Mouse (Mus musculus): ENCODE data around the gene Sesn2. TPM values are rescaled to one million over a fixed set of nuclear protein-coding genes. Genes with fewer than 3 reads are reported as not detected.
A peak's percentile ranks its signal among the peaks of the same experiment; 100 is the strongest.

The Sesn2 gene
- polyA plus RNA-seq, 2 experiments, result 5.9 to 6.4 TPM

DNA sequence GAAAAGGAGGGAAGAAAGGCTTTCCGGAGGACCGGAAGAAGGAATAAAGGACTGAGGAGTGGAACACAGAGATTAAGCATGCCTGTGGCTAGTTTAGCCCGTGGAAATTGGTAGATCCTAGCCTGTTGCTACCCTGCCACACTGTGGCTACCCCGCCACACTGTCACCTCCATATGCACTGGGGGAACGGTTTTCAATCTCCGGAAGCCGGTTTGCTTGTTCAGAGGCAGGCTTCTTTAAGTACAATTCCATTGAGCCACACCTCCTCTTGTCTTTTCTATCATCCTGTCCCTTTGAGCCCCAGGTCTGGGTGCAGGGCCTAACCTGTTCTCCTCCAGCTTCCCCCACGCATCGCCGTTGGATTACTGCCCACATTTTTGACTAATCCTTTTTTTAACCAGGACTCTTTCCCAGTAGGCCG, 14.0 kb upstream of the Sesn2 start:
- Histone ChIP-seq H3K4me3 (replicated peaks; ENCODE audit: low read length) (no peak overlapping the region), H3K9ac (ENCODE audit: low read depth, low read length, severe bottlenecking) (no peak overlapping the region), H3K27me3 (ENCODE audit: control insufficient read depth, insufficient read depth, low read length) (no peaks in the 10 kb centered on the region), H3K9me3 (ENCODE audit: control insufficient read depth, low read length) (no peaks in the 10 kb centered on the region), H3K4me2 (replicated peaks; ENCODE audit: low read depth, low read length, severe bottlenecking) (no peak overlapping the region), H3K27ac (replicated peaks; ENCODE audit: low read depth, low read length) (no peak overlapping the region), H3K4me1 (ENCODE audit: control insufficient read depth, insufficient read depth, low read length) (peaks cover 6% of the 10 kb centered on the region; the same call in 1 of the 2 replicates), H3K36me3 (ENCODE audit: control insufficient read depth, insufficient read depth, low read length) (no peaks in the 10 kb centered on the region)
- TF ChIP-seq POLR2A (IDR thresholded peaks at IDR 0.05; ENCODE audit: borderline replicate concordance, extremely low read depth, insufficient read depth, insufficient read length), result no peak
- WGBS, result 22% methylated on average over 11 of the region's 11 CpGs
- ATAC-seq (ENCODE audit: low FRiP score, low read depth) (no peak), DNase-seq (ENCODE audit: low spot score) (no peak)

- WGBS, result 92% methylated on average over 3 of the region's 3 CpGs
- no peak for ATAC-seq (ENCODE audit: low FRiP score, low read depth)
- no peak for TF ChIP-seq POLR2A (IDR thresholded peaks at IDR 0.05; ENCODE audit: borderline replicate concordance, extremely low read depth, insufficient read depth, insufficient read length)
- H3K4me2 ChIP-seq (replicated peaks; ENCODE audit: low read depth, low read length, severe bottlenecking), result no peak overlapping the region
- no peak overlapping the region for H3K4me3 ChIP-seq (replicated peaks; ENCODE audit: low read length)
- no peaks in the 10 kb centered on the region for H3K9me3 ChIP-seq (ENCODE audit: control insufficient read depth, low read length)
- no peaks in the 10 kb centered on the region for H3K27me3 ChIP-seq (ENCODE audit: control insufficient read depth, insufficient read depth, low read length)
- H3K36me3 ChIP-seq (ENCODE audit: control insufficient read depth, insufficient read depth, low read length), result no peaks in the 10 kb centered on the region
- DNase-seq (ENCODE audit: low spot score), result no peak
- no peak overlapping the region for H3K9ac ChIP-seq (ENCODE audit: low read depth, low read length, severe bottlenecking)
- no peak overlapping the region for H3K27ac ChIP-seq (replicated peaks; ENCODE audit: low read depth, low read length)
- H3K4me1 ChIP-seq (ENCODE audit: control insufficient read depth, insufficient read depth, low read length), result no peaks in the 10 kb centered on the region; the same call in 1 of the 2 replicates
Observed at GRCm38 (mm10) chr4:132519188-132519587, 8.9 kb upstream of the Sesn2 start.

GRCm38 (mm10) chr4:132518066-132518465, 7.8 kb upstream of the Sesn2 start:
- no peaks in the 10 kb centered on the region for H3K9me3 ChIP-seq (ENCODE audit: control insufficient read depth, low read length)
- no peak overlapping the region for H3K9ac ChIP-seq (ENCODE audit: low read depth, low read length, severe bottlenecking)
- TF ChIP-seq POLR2A (IDR thresholded peaks at IDR 0.05; ENCODE audit: borderline replicate concordance, extremely low read depth, insufficient read depth, insufficient read length), result no peak
- H3K4me1 ChIP-seq (ENCODE audit: control insufficient read depth, insufficient read depth, low read length), result no peaks in the 10 kb centered on the region
- ATAC-seq (ENCODE audit: low FRiP score, low read depth), result no peak
- no peaks in the 10 kb centered on the region for H3K27me3 ChIP-seq (ENCODE audit: control insufficient read depth, insufficient read depth, low read length)
- WGBS, result 80% methylated on average over 8 of the region's 8 CpGs
- H3K4me2 ChIP-seq (replicated peaks; ENCODE audit: low read depth, low read length, severe bottlenecking), result no peak overlapping the region
- no peak overlapping the region for H3K4me3 ChIP-seq (replicated peaks; ENCODE audit: low read length)
- no peak for DNase-seq (ENCODE audit: low spot score)
- H3K27ac ChIP-seq (replicated peaks; ENCODE audit: low read depth, low read length), result no peak overlapping the region
- H3K36me3 ChIP-seq (ENCODE audit: control insufficient read depth, insufficient read depth, low read length), result no peaks in the 10 kb centered on the region

DNA sequence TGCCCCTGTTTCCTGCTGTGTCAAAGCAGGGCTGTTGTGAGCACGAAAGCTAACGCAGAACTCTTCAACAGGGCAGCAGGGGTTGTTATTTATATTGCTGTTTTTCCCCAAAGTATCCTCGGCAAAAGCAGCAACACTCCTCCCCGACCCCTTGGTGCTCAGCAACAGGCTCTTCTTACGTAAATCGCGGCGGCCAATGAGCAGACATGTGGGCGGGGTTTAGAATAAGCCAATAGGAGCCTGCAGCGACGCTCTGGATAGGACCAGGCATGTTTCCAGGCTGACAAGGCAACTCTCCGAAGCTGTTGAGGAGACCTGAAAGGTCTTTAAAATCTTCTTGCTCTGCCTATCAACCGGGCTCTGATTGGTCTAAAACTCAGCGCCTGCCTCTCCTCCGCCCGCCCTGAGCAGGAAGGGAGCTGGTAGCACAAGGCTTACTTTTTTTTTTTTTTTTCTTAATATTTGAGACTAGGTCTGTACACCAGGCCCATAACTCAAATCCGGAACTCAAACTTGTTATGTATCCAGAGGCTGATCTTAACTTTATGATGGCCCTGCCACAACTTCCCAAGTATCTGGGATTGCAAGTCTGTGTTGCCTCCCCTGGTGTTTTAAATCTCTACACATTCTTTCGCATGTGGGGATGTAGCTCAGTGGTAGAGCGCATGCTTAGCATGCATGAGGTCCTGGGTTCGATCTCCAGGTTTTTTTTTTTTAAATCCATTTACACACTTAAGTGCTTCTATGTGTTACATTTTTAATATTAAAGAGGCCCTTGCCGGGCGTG, 5.3 kb upstream of the Sesn2 start:
- Histone ChIP-seq H3K27me3 (ENCODE audit: control insufficient read depth, insufficient read depth, low read length) (no peaks in the 10 kb centered on the region), H3K4me3 (replicated peaks; ENCODE audit: low read length) (peak overlapping the region; percentile 49), H3K4me1 (ENCODE audit: control insufficient read depth, insufficient read depth, low read length) (no peaks in the 10 kb centered on the region; the same call in 1 of the 2 replicates), H3K4me2 (replicated peaks; ENCODE audit: low read depth, low read length, severe bottlenecking) (peak overlapping the region; percentile 97), H3K9ac (ENCODE audit: low read depth, low read length, severe bottlenecking) (peak overlapping the region; percentile 48), H3K9me3 (ENCODE audit: control insufficient read depth, low read length) (no peaks in the 10 kb centered on the region), H3K36me3 (ENCODE audit: control insufficient read depth, insufficient read depth, low read length) (no peaks in the 10 kb centered on the region), H3K27ac (replicated peaks; ENCODE audit: low read depth, low read length) (peak overlapping the region; percentile 82)
- 18% methylated on average over 22 of the region's 22 CpGs for WGBS
- DNase-seq (ENCODE audit: low spot score) (peak; percentile 99), ATAC-seq (ENCODE audit: low FRiP score, low read depth) (peak; percentile 95)
- no peak for TF ChIP-seq POLR2A (IDR thresholded peaks at IDR 0.05; ENCODE audit: borderline replicate concordance, extremely low read depth, insufficient read depth, insufficient read length)

GRCm38 (mm10) chr4:132514555-132515135, 4.3 kb upstream of the Sesn2 start:
- peak overlapping the region; percentile 48 for H3K9ac ChIP-seq (ENCODE audit: low read depth, low read length, severe bottlenecking)
- no peak for TF ChIP-seq POLR2A (IDR thresholded peaks at IDR 0.05; ENCODE audit: borderline replicate concordance, extremely low read depth, insufficient read depth, insufficient read length)
- no peaks in the 10 kb centered on the region for H3K27me3 ChIP-seq (ENCODE audit: control insufficient read depth, insufficient read depth, low read length)
- no peaks in the 10 kb centered on the region; the same call in 1 of the 2 replicates for H3K4me1 ChIP-seq (ENCODE audit: control insufficient read depth, insufficient read depth, low read length)
- H3K4me3 ChIP-seq (replicated peaks; ENCODE audit: low read length), result peak overlapping the region; percentile 49
- no peak for ATAC-seq (ENCODE audit: low FRiP score, low read depth)
- WGBS, result 3% methylated on average over 21 of the region's 21 CpGs
- H3K4me2 ChIP-seq (replicated peaks; ENCODE audit: low read depth, low read length, severe bottlenecking), result peak overlapping the region; percentile 97
- H3K9me3 ChIP-seq (ENCODE audit: control insufficient read depth, low read length), result no peaks in the 10 kb centered on the region
- peak; percentile 94 for DNase-seq (ENCODE audit: low spot score)
- peak overlapping the region; percentile 82 for H3K27ac ChIP-seq (replicated peaks; ENCODE audit: low read depth, low read length)
- no peaks in the 10 kb centered on the region for H3K36me3 ChIP-seq (ENCODE audit: control insufficient read depth, insufficient read depth, low read length)

Data from limb, embryonic 14.5 days (tissue).